Mouse (Mus musculus) bone marrow, adult 2 months (tissue): ENCODE data around the gene Spryd4.

Experiments used
- CTCF ChIP-seq: fragments of 200-500 bp; IDR thresholded peaks from 2 replicates; pipeline ENCODE4 v1.5.1; 2011; ENCODE audit warnings: low read length, control low read depth; ENCODE audit not compliant: control insufficient read depth, insufficient read depth
- POLR2A ChIP-seq: fragments of 200-500 bp; IDR thresholded peaks from 2 replicates; pipeline ENCODE4 v1.6.1; 2011; ENCODE audit warnings: low read depth, mild to moderate bottlenecking, control low read depth, low read length, borderline replicate concordance; ENCODE audit not compliant: control insufficient read depth

DNA sequence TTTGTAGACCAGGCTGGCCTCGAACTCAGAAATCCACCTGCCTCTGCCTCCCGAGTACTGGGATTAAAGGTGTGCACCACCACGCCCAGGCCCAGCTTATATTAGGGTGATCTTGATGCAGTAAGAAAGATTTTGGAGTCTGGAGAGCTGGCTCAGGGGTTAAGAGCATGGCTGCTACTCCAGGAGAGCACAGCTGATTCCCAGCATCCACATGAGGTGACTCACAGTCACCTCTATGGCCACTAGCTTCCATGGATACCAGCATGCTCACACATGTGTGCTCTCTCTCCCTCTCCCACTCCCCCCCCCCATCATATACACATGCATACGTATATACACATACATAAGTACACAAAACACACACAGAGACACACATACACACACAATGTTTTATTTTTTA, 34.3 kb downstream of the Spryd4 start:
- TF ChIP-seq CTCF (no peak), POLR2A (no peak)
